Mouse (Mus musculus) gastrocnemius, adult 8-10 months (tissue): ENCODE data around the gene Aspdh. TPM values are rescaled to one million over a fixed set of nuclear protein-coding genes. Genes with fewer than 3 reads are reported as not detected.

Experiments used
- DNase-seq, 2 experiments: peaks; one replicate each; pipeline ENCODE4 v3.0.0; 2022; ENCODE audit warnings: low spot score in 2 of 2
- total RNA-seq, 4 experiments: library from RNA; stranded (reverse); gene quantifications; 2 replicates each; pipeline ENCODE4 v1.2.4; 2022

The Aspdh gene
- total RNA-seq = under 1 TPM in 1 of 4 experiments, not detected in 3; 0.29 TPM

- no peak for DNase-seq
These were observed at the start of gene Aspdh for GRCm38 (mm10) chr7:44465111-44465510. Gene Aspdh, plus strand, starts transcription at chr7:44465391.

- no peak for DNase-seq
These were observed 37.5 kb upstream of the Aspdh start for GRCm38 (mm10) chr7:44427666-44428065.

GRCm38 (mm10) chr7:44428171-44428950 lies 36.8 kb upstream of the Aspdh start:
- no peak for DNase-seq

- DNase-seq = no peak
These were observed 36.1 kb upstream of the Aspdh start, which contains the start of gene Lrrc4b for GRCm38 (mm10) chr7:44428968-44429521. Gene Lrrc4b, plus strand, starts transcription at chr7:44429018.

- no peak for DNase-seq
These were observed 35.4 kb upstream of the Aspdh start for GRCm38 (mm10) chr7:44429534-44430488.

GRCm38 (mm10) chr7:44432550-44432949 lies 32.6 kb upstream of the Aspdh start:
- DNase-seq = no peak

- DNase-seq = no peak
These were observed 31.8 kb upstream of the Aspdh start for GRCm38 (mm10) chr7:44433371-44433770.

GRCm38 (mm10) chr7:44434089-44434488 lies 31.1 kb upstream of the Aspdh start:
- DNase-seq = no peak

- no peak for DNase-seq
These were observed 29.4 kb upstream of the Aspdh start for GRCm38 (mm10) chr7:44435796-44436195.

GRCm38 (mm10) chr7:44436267-44436666 lies 28.9 kb upstream of the Aspdh start:
- DNase-seq = no peak

GRCm38 (mm10) chr7:44437188-44437587 lies 28.0 kb upstream of the Aspdh start:
- no peak for DNase-seq

GRCm38 (mm10) chr7:44437933-44438332 lies 27.3 kb upstream of the Aspdh start:
- DNase-seq = no peak

GRCm38 (mm10) chr7:44439696-44440095 lies 25.5 kb upstream of the Aspdh start:
- DNase-seq = no peak

- no peak for DNase-seq
These were observed 24.7 kb upstream of the Aspdh start for GRCm38 (mm10) chr7:44440479-44440878.

- no peak for DNase-seq
These were observed 24.0 kb upstream of the Aspdh start for GRCm38 (mm10) chr7:44441180-44441579.

GRCm38 (mm10) chr7:44441648-44442109 lies 23.5 kb upstream of the Aspdh start:
- DNase-seq = no peak

- DNase-seq = no peak
These were observed 22.8 kb upstream of the Aspdh start for GRCm38 (mm10) chr7:44442407-44442821.

GRCm38 (mm10) chr7:44443268-44444173 lies 21.7 kb upstream of the Aspdh start:
- DNase-seq = no peak

GRCm38 (mm10) chr7:44444886-44445527 lies 20.2 kb upstream of the Aspdh start:
- DNase-seq = no peak

- DNase-seq = no peak
These were observed 19.7 kb upstream of the Aspdh start for GRCm38 (mm10) chr7:44445528-44445923.
